Mouse (Mus musculus) cerebellum, adult 9-10 months (tissue): ENCODE measurements at regions not wholly inside any gene's neighbourhood (a gene's known extent, or its start where the extent isn't known, plus 50 kb on each side); places are given as distances from the start of the nearest gene placed in this dataset.

Source experiments
- DNase-seq: peaks from one replicate; pipeline ENCODE4 v3.0.0; 2022

DNA sequence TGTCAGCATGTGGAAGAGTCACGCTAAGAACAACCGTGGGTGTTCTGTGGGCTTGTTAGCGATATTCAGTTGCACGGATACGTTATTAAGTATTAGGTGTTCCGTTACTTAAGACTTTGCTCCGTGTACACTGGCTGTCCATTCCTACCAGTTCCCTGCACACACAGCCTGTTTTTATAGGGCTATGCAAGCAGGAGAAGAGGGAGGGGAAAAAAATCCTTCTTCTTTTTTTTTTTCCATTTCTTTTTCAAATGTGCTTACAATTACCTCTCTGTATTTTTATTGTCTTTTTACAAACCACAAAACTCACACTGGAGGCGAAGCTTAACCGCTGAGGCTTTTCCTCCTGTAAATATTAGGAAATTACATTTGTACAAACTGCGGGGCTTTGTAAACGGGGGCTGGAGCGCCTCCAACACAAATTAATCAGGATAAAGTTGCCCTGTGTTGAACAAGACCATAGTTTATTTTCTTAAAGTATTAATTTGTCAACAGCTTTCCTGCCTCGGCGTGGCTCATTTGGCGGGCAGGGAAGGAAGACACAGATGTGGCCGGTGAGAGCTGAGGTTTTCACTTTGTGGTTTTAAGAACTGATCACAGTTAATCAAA lies 340.8 kb upstream of the Mki67 start:
- DNase-seq = no peak

DNA sequence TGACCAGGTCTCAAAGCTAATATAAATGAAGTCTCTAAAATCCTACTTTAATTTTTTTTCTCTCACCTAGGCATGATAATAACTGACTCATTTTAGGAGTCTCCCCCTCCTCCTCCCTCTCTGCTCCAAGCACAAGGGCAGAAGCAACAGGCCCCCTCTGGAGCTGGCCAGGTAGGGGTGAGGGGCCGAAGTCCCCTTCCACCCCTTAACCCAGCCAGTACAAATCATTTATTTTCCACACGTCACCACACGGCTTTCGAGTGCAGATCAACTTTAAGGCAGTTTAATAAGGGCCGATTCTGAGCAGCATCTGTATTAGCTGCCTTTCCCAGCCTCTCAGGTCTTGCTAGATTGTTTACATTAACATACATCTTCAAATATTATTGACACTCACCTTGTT lies 342.2 kb upstream of the Mki67 start:
- no peak for DNase-seq

- DNase-seq = no peak
Measured at GRCm38 (mm10) chr7:136058751-136059681, 342.9 kb upstream of the Mki67 start.

DNA sequence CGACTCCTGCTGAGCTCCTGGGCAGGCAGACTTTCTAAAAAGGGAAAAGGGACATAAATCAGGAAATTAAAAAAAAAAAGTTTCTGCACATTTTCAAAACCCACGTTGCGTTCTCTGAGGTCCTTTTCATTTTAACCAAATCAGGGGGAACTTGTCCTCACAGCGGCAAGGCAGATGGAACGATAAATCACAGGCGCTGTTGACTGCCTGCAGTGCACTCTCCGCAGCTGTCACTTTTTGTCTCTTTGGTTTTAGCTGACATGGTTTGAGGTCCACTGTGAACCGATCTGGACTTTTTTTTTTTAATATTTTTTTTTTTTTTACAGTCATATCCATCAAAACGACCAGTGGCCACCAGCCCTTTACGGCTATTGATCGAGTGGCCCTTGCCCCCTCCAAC lies 343.7 kb upstream of the Mki67 start:
- no peak for DNase-seq

DNA sequence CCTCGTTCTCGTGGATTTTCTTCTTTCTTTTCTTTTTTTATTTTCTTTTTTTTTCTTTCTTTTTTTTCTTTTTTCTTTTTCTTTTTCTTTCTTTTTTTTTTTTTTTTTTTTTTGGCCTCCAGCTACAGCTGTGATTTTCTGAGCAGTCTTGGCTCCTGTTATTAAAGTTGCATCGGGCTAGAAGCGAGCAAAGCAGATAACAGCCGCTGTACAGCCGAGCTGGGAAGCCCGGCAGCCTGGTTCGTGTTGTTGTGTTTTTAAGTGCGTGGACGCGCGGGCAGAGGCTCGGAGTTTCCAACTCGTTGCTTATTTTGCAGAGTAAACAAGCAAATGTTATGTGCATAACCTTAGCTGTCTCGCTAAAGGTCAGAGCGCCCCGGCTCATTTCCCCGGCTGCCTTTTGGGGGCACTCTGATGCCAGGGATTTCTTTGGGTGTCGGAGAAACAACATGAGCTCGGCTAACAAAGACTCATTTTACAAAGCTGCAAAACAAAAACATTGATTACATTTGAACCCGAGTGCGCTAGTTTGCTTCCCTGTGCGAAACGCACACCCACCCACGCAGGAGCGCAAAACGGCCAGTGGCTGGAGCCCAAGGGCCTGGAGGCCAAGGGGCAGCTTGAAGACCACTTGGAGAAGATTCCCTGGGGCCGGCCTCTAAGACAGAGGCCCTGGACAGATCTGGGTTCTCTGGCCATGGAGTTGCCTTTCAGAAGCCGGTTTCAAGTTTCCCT lies 344.3 kb upstream of the Mki67 start:
- DNase-seq = peak; percentile 25

DNA sequence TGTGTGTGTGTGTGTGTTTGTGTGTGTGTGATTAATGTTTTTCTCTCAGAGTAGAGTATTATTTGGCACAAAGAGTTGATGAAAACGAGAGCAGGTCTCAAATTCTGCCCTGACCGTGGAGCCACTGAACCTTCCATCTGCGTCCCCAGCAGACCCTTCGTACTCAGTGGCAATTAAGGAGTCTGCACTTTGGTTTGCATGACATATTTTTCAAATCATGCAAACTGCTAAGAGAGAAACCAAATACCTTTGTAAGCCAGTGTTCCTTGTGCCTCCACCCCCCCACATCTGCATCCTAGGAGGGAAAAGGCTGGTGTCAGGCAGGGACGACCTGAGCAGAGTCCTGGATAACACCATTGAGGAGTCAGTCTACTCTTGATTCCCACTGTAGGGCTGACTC lies 346.5 kb upstream of the Mki67 start:
- DNase-seq = no peak

- no peak for DNase-seq
Measured at GRCm38 (mm10) chr7:136065038-136065678, 349.0 kb upstream of the Mki67 start.

DNA sequence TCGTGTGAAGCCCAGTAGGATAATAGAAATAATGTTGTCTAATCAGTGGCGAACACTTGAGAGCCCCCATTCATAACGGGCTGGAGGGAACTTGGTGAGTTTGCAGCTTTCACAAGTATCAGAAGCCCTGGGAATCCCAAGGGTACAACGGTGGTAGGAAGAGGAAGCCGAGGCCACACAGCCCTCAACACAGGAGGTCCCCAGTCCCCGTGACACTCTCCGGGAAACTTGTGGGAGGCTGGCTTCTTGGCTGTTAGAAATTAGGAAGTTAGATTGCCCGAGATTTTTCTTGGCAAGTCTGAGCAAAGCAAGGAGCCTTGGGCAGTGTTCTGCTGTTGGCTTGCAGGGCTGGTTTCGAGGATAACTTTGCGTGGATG lies 349.5 kb upstream of the Mki67 start:
- DNase-seq = no peak

GRCm38 (mm10) chr7:136070881-136071280 lies 354.7 kb upstream of the Mki67 start:
- no peak for DNase-seq

GRCm38 (mm10) chr7:136071331-136071730 lies 355.2 kb upstream of the Mki67 start:
- no peak for DNase-seq

GRCm38 (mm10) chr7:136073265-136073799 lies 357.2 kb upstream of the Mki67 start:
- no peak for DNase-seq

DNA sequence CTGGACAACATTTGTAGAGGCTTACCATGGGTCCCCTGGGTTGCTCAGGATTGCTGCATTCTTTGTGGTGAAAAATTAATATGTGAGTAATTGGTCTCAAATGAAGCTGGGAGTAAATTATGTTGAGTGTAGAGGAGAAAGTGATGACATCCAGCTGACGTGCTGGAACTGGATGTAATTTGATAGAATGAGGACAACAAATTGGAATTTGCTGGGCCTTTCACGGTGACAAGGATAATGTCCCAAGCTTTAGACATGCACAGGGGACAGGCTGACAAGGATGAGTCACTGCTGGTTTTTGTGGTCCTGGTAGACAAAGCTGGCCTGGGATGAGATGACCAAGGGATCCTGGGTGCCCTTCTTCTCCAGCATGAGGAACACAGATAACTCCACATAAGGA lies 357.9 kb upstream of the Mki67 start:
- no peak for DNase-seq

DNA sequence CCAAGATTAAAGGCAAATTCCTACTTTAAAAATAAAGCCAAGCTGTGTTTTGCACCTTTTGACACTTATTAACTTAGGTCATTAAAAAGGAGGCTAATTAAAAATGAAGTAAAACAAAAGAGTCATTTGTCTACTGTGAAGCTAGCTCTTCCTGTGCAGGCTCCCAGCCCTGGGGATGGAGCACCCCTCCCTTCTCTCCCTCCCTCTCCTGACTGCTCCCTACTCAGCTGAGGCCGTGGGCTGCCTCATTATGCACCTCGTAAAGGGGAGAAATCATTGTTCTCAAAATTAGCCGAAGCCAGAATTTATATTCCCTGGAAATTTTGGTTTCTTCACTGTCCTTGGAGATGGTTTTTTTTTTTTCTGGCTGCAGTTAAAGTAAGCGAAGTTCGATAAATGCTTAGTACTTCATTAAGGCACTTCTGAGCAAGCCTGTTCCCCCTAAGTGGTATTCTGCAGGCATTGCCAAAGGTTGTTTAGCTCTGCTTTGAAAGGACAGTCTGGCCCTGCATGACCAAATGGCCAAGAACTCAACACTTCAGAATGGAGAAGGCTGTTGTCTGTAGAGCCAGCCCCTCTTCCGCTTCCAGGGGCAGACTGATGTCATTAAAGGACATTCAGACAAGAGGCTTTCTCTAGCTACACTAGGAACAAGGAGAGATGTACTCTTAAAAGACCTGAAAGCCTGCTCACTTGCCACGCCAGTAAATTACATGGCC lies 365.5 kb upstream of the Mki67 start:
- no peak for DNase-seq

DNA sequence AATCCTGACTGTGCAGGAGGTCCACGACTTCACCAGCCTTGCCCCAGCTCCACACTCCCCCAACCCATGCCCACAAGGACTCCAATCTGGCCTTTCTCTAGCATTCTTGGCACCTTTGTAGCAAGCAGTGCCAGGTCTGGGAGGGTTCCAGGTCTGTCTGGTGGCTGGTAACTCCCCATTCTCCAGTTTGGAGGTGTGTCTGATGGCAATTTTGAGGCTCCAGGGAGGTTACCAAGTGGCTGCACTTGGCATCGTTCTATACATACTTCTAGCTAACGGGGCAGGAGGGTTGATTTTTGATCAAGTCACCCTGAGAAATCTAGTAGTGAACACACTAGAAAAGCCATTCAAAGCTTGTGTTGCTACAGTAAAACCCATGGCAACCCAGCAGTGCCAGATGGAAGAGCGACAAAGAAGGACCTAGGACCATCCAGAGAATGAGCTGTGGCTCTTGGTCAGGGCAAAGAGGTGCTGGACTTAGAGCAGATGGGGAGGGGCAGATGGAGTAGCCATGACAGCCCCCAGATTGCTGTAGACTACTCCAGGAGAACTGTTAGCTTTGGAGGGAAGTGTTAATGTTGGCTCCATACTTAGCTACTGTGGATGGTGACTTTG lies 366.2 kb upstream of the Mki67 start:
- no peak for DNase-seq

DNA sequence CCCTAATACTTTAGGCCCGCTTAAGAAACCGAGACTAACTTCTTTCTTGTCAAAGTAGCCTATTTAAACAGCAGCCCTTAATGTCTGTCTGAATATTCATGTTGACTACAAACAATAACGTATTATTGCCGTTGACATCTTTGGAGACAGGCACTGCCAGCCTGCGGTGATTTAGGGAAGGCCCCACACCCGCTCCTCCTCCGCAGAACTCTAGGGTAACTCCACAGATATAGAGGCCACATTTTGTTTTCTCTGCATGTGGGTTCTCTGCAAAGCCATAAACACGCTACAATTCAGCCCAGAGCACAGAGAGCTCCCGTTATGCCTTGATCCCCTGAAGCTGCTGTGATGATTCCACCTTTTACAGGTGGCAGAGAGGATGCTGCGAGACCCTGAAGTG lies 366.8 kb upstream of the Mki67 start:
- DNase-seq = no peak

DNA sequence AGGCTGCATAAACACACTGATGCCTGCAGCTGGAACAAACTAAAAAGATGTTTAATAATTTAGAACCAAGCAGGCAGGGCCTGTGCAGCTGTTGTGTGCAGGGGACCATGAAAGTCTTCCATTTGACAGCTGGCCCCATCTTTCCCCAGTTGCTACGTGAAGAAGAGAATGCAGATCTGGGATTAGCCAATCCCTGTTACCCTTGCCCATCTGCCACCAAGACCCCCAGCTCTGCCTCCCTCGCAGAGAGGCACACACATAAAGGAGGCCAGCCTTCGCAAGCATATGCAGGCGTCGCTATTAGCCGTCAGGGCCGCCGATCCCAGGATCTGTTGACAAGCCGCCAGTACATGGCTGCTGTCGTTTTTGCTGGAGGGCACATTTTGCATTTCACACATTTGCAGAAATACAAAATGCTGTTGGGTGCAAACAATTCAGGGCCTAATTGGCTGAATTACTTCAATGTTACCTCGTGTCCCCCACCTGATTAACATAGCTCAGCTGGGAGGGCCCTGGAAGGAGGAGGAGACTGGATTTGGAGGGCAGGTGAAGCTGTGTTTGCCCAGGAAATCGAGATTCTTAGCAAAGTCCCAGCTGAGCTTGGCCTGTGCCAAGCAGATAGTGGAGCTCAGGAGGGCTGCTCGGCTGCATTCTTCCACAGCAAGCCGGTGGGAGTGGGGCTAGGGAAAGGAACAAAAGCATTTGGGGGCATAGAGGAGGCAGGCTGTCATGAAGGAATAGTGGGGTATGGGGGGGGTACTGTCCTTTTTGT lies 367.6 kb upstream of the Mki67 start:
- no peak for DNase-seq

GRCm38 (mm10) chr7:136088785-136089184 lies 372.6 kb upstream of the Mki67 start:
- no peak for DNase-seq

DNA sequence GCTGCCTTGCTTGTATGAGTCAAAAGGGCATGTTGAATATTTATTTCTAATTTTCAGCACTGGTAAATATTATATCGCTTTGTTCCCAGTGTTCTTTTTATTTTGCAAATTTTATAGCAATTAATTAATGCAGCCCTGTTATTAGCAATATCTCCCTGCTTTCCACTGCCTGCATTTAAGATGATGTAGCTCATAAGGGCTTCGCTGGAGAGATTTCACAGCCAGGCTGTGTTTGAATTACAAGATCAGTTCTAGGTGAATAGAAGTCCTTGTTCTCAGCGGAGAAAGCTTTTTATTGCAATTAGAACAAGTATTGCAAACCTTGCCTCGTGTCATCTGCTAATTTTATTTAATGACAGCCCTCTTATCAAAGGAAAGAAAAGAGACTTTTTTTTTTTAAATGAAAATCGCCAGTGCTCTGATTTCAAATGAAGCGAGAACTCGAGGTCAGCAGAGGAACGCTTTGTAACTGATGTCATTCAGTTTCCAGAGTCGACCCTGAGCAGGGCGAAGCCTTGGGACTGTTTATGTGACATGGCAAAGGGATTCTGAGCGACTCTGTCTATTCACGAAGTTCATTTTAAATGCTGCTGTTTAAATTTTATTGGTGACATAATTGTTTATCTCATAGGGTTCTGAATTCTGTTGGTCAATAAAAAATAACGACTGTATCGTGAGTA lies 378.7 kb upstream of the Mki67 start:
- no peak for DNase-seq

GRCm38 (mm10) chr7:136104021-136104420 lies 387.9 kb upstream of the Mki67 start:
- no peak for DNase-seq

- no peak for DNase-seq
Measured at GRCm38 (mm10) chr7:136112163-136112562, 396.0 kb upstream of the Mki67 start.
